In the genomic region with DNA sequence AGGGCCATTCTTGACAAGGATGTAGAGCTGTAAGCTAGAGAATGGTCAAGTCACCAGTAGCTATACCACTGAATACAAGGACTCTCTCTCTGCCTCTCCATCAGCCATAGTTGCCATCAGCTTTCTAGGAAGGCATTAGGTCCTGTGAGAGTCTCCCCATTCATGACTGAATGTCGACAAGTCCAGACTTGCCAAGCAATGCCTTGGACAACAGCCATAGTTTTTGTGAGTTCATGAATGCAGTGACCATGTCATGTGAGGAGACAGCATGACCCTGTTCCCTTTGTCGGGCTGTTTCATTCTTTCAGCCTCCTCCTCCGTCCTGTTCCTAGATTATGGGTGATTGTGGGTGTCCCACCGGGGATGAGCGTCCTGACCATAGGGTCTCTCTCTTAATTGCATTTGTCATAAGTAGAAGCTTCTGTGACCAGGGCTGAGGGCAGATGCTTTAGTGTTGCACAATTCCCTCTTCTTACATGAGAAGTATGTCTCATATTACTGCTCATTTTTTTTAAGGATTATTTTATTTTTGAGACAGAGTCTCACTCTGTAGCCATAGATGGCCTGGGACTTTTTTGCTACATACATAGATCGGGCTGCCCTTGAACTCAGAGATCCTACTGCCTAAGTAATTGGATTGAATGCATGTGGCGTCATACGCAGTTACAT, we compare ENCODE assay signal across 12 mouse cellular contexts. TPM values are rescaled to one million over a fixed set of nuclear protein-coding genes. Genes with fewer than 3 reads are reported as not detected.
A peak's percentile ranks its signal among the peaks of the same experiment; 100 is the strongest.
DNase-seq lines count a peak whose midpoint lies in the region; ATAC-seq and TF ChIP-seq lines count a peak whose summit lies in the region.
"Had no signal": no experiment of that assay in that cellular context is flagged by ENCODE, and none has a peak within 500 bp of the region (broad histone marks: within the 10 kb centered on the region; RNA-seq: fewer than 3 reads in every experiment).

No protein-coding gene starts in this region.

- peaks cover 2% of the 10 kb centered on the region for H3K79me3 ChIP-seq in C2C12 (ENCODE audit: low read depth)

- no peaks in the 10 kb centered on the region for H3K27me3 ChIP-seq in kidney, embryonic 14.5 days (ENCODE audit: control insufficient read depth, insufficient read depth, low read length)
- no peaks in the 10 kb centered on the region for H3K27me3 ChIP-seq in C2C12 (ENCODE audit: control insufficient read depth, insufficient read depth, insufficient read length)
- no peaks in the 10 kb centered on the region for H3K27me3 ChIP-seq in heart, postnatal 0 days (ENCODE audit: control insufficient read depth, insufficient read depth, low read length)
- H3K27me3 ChIP-seq: neural tube, embryonic 13.5 days had no signal

- no peaks in the 10 kb centered on the region for H3K36me3 ChIP-seq in kidney, embryonic 14.5 days (ENCODE audit: control insufficient read depth, insufficient read depth, low read length)
- H3K36me3 ChIP-seq in C2C12 (ENCODE audit: control insufficient read depth, insufficient read depth): no peaks in the 10 kb centered on the region
- no peaks in the 10 kb centered on the region for H3K36me3 ChIP-seq in heart, postnatal 0 days (replicated peaks; ENCODE audit: control insufficient read depth, insufficient read depth, low read length)
- H3K36me3 ChIP-seq: neural tube, embryonic 13.5 days had no signal

- H3K79me2 ChIP-seq in C2C12 (ENCODE audit: control insufficient read depth, insufficient read depth): no peaks in the 10 kb centered on the region

- H3K4me1 ChIP-seq in kidney, embryonic 14.5 days (ENCODE audit: control insufficient read depth, insufficient read depth, low read length): no peaks in the 10 kb centered on the region
- H3K4me1 ChIP-seq in heart, postnatal 0 days (ENCODE audit: control insufficient read depth, insufficient read depth): peaks cover 9% of the 10 kb centered on the region; the same call in 1 of the 2 replicates

- no peak for DNase-seq in cerebellum, adult 11-12 months
- peak; percentile 21 for DNase-seq in kidney, postnatal 14 days
- peak; percentile 75 for DNase-seq in heart, postnatal 0 days (ENCODE audit: low spot score)
- no peak for DNase-seq in c-Kit-positive CD71-positive TER-119-positive erythroid progenitor cells, embryonic 14.5 days (ENCODE audit: low spot score)
- DNase-seq: right cerebral cortex, postnatal 25 days had no signal

- H3K9me3 ChIP-seq in kidney, embryonic 14.5 days (ENCODE audit: control insufficient read depth, low read length): no peaks in the 10 kb centered on the region
- H3K9me3 ChIP-seq in heart, postnatal 0 days (replicated peaks; ENCODE audit: control insufficient read depth, low read length): no peaks in the 10 kb centered on the region
- H3K9me3 ChIP-seq: neural tube, embryonic 13.5 days had no signal

- ATAC-seq in cerebellum, adult (ENCODE audit: insufficient number of reproducible peaks, low FRiP score, low TSS enrichment): peak; percentile 40; the same call in 1 of the 2 replicates
- ATAC-seq in kidney, embryonic 14.5 days (ENCODE audit: low FRiP score, low TSS enrichment): no peak
- ATAC-seq in heart, postnatal 0 days (ENCODE audit: insufficient read depth, low read depth): peak; percentile 79
- ATAC-seq in frontal cortex, adult (ENCODE audit: low TSS enrichment): no peak
- ATAC-seq: inflammation-experienced regulatory T-cells, adult 6 months had no signal

- no peak overlapping the region for H3K9ac ChIP-seq in kidney, embryonic 14.5 days (ENCODE audit: low read depth, low read length)
- H3K9ac ChIP-seq in heart, postnatal 0 days (replicated peaks; ENCODE audit: low read depth, low read length): no peak overlapping the region
- H3K9ac ChIP-seq: neural tube, embryonic 13.5 days had no signal

- H3K27ac ChIP-seq in kidney, embryonic 14.5 days (ENCODE audit: low read depth, low read length): no peak overlapping the region
- H3K27ac ChIP-seq in heart, postnatal 0 days (ENCODE audit: low read depth): peak overlapping the region; percentile 13; the same call in 1 of the 2 replicates
- H3K27ac ChIP-seq: neural tube, embryonic 13.5 days; stomach, postnatal 0 days had no signal

- WGBS in kidney, embryonic 14.5 days: 89% methylated on average over 8 of the region's 8 CpGs
- WGBS in heart, postnatal 0 days: 65% methylated on average over 8 of the region's 8 CpGs

- TF ChIP-seq EP300 in heart, postnatal 0 days (IDR thresholded peaks at IDR 0.05; ENCODE audit: low read depth): no peak

- no peak overlapping the region for H3ac ChIP-seq in C2C12 (ENCODE audit: control insufficient read depth, insufficient read length, low read depth)

- no peak overlapping the region for H3K4me2 ChIP-seq in kidney, embryonic 14.5 days (replicated peaks; ENCODE audit: low read depth, low read length)
- no peak overlapping the region for H3K4me2 ChIP-seq in heart, postnatal 0 days (ENCODE audit: low read depth, low read length)
- H3K4me2 ChIP-seq: neural tube, embryonic 13.5 days had no signal

- TF ChIP-seq CTCF in C2C12 (IDR thresholded peaks at IDR 0.05; ENCODE audit: control insufficient read depth, insufficient read depth, insufficient read length): no peak
- no peak for TF ChIP-seq CTCF in heart, postnatal 0 days (IDR thresholded peaks at IDR 0.05; ENCODE audit: low read depth)

- no peak overlapping the region for H3K4me3 ChIP-seq in kidney, embryonic 14.5 days (ENCODE audit: low read length)
- H3K4me3 ChIP-seq in C2C12 (ENCODE audit: insufficient read depth, poor library complexity, severe bottlenecking): no peak overlapping the region
- H3K4me3 ChIP-seq in heart, postnatal 0 days (ENCODE audit: low read depth, low read length): no peak overlapping the region
- H3K4me3 ChIP-seq: neural tube, embryonic 13.5 days had no signal

TF ChIP-seq in C2C12, 6 proteins besides CTCF, POLR2A, EP300 and RAD21:
- no peak for TF ChIP-seq MAX (IDR thresholded peaks at IDR 0.05)
- peak; percentile 58 for TF ChIP-seq CEBPB (IDR thresholded peaks at IDR 0.05; ENCODE audit: low read depth)
TF ChIP-seq in C2C12: peak in this region for 1.

RNA-seq across cellular contexts. Expression of gene Vwa8, which starts 37.8 kb away (rescaled TPM):
- 9.3 and 15.5 TPM in 2 replicates for polyA plus RNA-seq in kidney, embryonic 14.5 days (2014; fragmentation: Nextera tagmentation; extraction: Ambion mirVana)
- polyA plus RNA-seq in C2C12 (2012; fragmentation: generic; extraction: Trizol): 13.9 TPM
- 50.3 and 78.8 TPM in 2 replicates for total RNA-seq in heart, postnatal 0 days (2014; rRNA removed; ENCODE audit: low replicate concordance)
- 34.7 and 36.2 TPM in 2 replicates for polyA plus RNA-seq in heart, postnatal 0 days (2015; fragmentation: Nextera tagmentation; extraction: Ambion mirVana)

Comparison
In these comparisons a context has a peak if more than half of its experiments do, and no peak if none do; other contexts are left out.
1. ATAC-seq: peak in cerebellum, adult (single experiment) and heart, postnatal 0 days (single experiment); none in kidney, embryonic 14.5 days (single experiment) and frontal cortex, adult (single experiment).
2. DNase-seq: peak in kidney, postnatal 14 days (single experiment) and heart, postnatal 0 days (single experiment); none in cerebellum, adult 11-12 months (single experiment) and c-Kit-positive CD71-positive TER-119-positive erythroid progenitor cells, embryonic 14.5 days (single experiment).